Mouse (Mus musculus): ENCODE measurements around the gene March2. TPM values are rescaled to one million over a fixed set of nuclear protein-coding genes. Genes with fewer than 3 reads are reported as not detected.

March2 gene
- total RNA-seq, 1 experiment from 2014 or later = 117 TPM

- no peak for DNase-seq
Measured at GRCm38 (mm10) chr17:33637038-33637437, 81.4 kb downstream of the March2 start.

Other genes starting within 250 kb of the March2 start
- gene Adamts10, start 194.5 kb downstream of the March2 start, total RNA-seq (2021) = 46.2 and 54.1 TPM in 2 replicates
- gene Myo1f, start 163.0 kb downstream of the March2 start, total RNA-seq (2021) = 1.7 and 3.8 TPM in 2 replicates
- gene Zfp414, start 89.6 kb downstream of the March2 start, total RNA-seq (2021) = 41.1 and 49.7 TPM in 2 replicates
- gene Pram1, start 80.6 kb downstream of the March2 start, total RNA-seq (2021) = 0.67 and 0.97 TPM in 2 replicates
- gene Hnrnpm, start 31.8 kb downstream of the March2 start, total RNA-seq (2021) = 202 and 208 TPM in 2 replicates
- gene Rab11b, start 41.9 kb upstream of the March2 start, total RNA-seq (2021) = 236 and 280 TPM in 2 replicates
- 50.0 and 57.7 TPM in 2 replicates for gene Angptl4, start 63.2 kb upstream of the March2 start, total RNA-seq (2021)
- 82.9 and 109 TPM in 2 replicates for gene Kank3, start 91.8 kb upstream of the March2 start, total RNA-seq (2021)
- gene Rps28, start 105.9 kb upstream of the March2 start, total RNA-seq (2021) = 1,302 and 1,448 TPM in 2 replicates
- gene Ndufa7, start 105.9 kb upstream of the March2 start, total RNA-seq (2021) = 475 and 496 TPM in 2 replicates
- 27.0 and 40.5 TPM in 2 replicates for gene Cd320, start 124.4 kb upstream of the March2 start, total RNA-seq (2021)
- not detected in 2 replicates for gene Gm7029, start 155.2 kb upstream of the March2 start, total RNA-seq (2021)
- 7.0 and 11.3 TPM in 2 replicates for gene Kifc1, start 172.0 kb upstream of the March2 start, total RNA-seq (2021)
- not detected in 2 replicates for gene Platr17, start 186.5 kb upstream of the March2 start, total RNA-seq (2021)
- gene Daxx, start 190.7 kb upstream of the March2 start, total RNA-seq (2021) = 35.2 and 36.4 TPM in 2 replicates
- 101 and 166 TPM in 2 replicates for gene Tapbp, start 197.2 kb upstream of the March2 start, total RNA-seq (2021)
- gene Zbtb22, start 197.2 kb upstream of the March2 start, total RNA-seq (2021) = 27.4 and 38.8 TPM in 2 replicates
- gene Rgl2, start 210.9 kb upstream of the March2 start, total RNA-seq (2021) = 68.9 and 72.7 TPM in 2 replicates
- gene Pfdn6, start 221.7 kb upstream of the March2 start, total RNA-seq (2021) = 101 and 102 TPM in 2 replicates
- gene Wdr46, start 222.0 kb upstream of the March2 start, total RNA-seq (2021) = 38.7 and 40.4 TPM in 2 replicates
- 8.5 and 8.9 TPM in 2 replicates for gene B3galt4, start 232.8 kb upstream of the March2 start, total RNA-seq (2021)
- gene Vps52, start 237.1 kb upstream of the March2 start, total RNA-seq (2021) = 57.4 and 70.0 TPM in 2 replicates
- gene Rps18, start 237.3 kb upstream of the March2 start, total RNA-seq (2021) = 630 and 736 TPM in 2 replicates